Mouse (Mus musculus) macrophage (primary cell): ENCODE data around the gene Sugct. TPM values are rescaled to one million over a fixed set of nuclear protein-coding genes. Genes with fewer than 3 reads are reported as not detected.

Experiments used
- H3K27ac ChIP-seq: fragments of 350-480 bp; formaldehyde crosslinking; 2 replicates; pipeline ENCODE4 v1.9.0; 2021
- H3K36me3 ChIP-seq: fragments of 350-480 bp; formaldehyde crosslinking; 2 replicates; pipeline ENCODE4 v1.9.0; 2021; ENCODE audit errors: inconsistent target
- H3K4me3 ChIP-seq: fragments of 350-480 bp; formaldehyde crosslinking; 2 replicates; pipeline ENCODE4 v1.9.0; 2021; ENCODE audit errors: inconsistent target
- H3K79me2 ChIP-seq: fragments of 350-480 bp; formaldehyde crosslinking; 2 replicates; pipeline ENCODE4 v1.9.0; 2021; ENCODE audit errors: inconsistent target
- WGBS: methylation state at CpG from one replicate; pipeline ENCODE4 v1.1.7; 2026; ENCODE audit warnings: inconsistent platforms; ENCODE audit not compliant: missing documents; 5-methylcytosine and 5-hydroxymethylcytosine counted together
- polyA plus RNA-seq: library from polyadenylated mRNA; stranded (reverse); fragments of 250-400 nt; gene quantifications from 3 replicates; pipeline ENCODE4 v1.2.4, GENCODE M21; 2018; ENCODE audit warnings: inconsistent platforms

The Sugct gene
- polyA plus RNA-seq, 1 experiment from 2014 or later = 0.50 TPM

GRCm38 (mm10) chr13:17291057-17291456 lies 404.3 kb downstream of the Sugct start:
- no peaks in the 10 kb centered on the region for H3K79me2 ChIP-seq
- H3K4me3 ChIP-seq = no peak overlapping the region
- H3K36me3 ChIP-seq = no peaks in the 10 kb centered on the region
- no peak overlapping the region for H3K27ac ChIP-seq
- 91% methylated on average over 3 of the region's 3 CpGs for WGBS

GRCm38 (mm10) chr13:17288377-17288776 lies 407.0 kb downstream of the Sugct start:
- 29% methylated on average over 1 of the region's 1 CpGs for WGBS
- Histone ChIP-seq H3K27ac (no peak overlapping the region), H3K79me2 (no peaks in the 10 kb centered on the region), H3K36me3 (no peaks in the 10 kb centered on the region), H3K4me3 (no peak overlapping the region)

- no peak overlapping the region for H3K27ac ChIP-seq
- WGBS = 84% methylated on average over 3 of the region's 3 CpGs
- no peaks in the 10 kb centered on the region for H3K36me3 ChIP-seq
- H3K79me2 ChIP-seq = no peaks in the 10 kb centered on the region
- H3K4me3 ChIP-seq = no peak overlapping the region
Measured at GRCm38 (mm10) chr13:17245936-17246335, 449.4 kb downstream of the Sugct start.

- no peaks in the 10 kb centered on the region for H3K79me2 ChIP-seq
- WGBS = 72% methylated on average over 3 of the region's 3 CpGs
- H3K36me3 ChIP-seq = no peaks in the 10 kb centered on the region
- no peak overlapping the region for H3K27ac ChIP-seq
- no peak overlapping the region for H3K4me3 ChIP-seq
Measured at GRCm38 (mm10) chr13:17216524-17216923, 478.8 kb downstream of the Sugct start.

GRCm38 (mm10) chr13:17212681-17213080 lies 482.7 kb downstream of the Sugct start:
- Histone ChIP-seq H3K4me3 (no peak overlapping the region), H3K27ac (no peak overlapping the region), H3K79me2 (no peaks in the 10 kb centered on the region), H3K36me3 (no peaks in the 10 kb centered on the region)

- Histone ChIP-seq H3K27ac (no peak overlapping the region), H3K4me3 (no peak overlapping the region), H3K36me3 (no peaks in the 10 kb centered on the region), H3K79me2 (no peaks in the 10 kb centered on the region)
- WGBS = 100% methylated on average over 3 of the region's 3 CpGs
Measured at GRCm38 (mm10) chr13:17190180-17190762, 505.1 kb downstream of the Sugct start.

GRCm38 (mm10) chr13:17185253-17185652 lies 510.1 kb downstream of the Sugct start:
- WGBS = 4% methylated on average over 8 of the region's 8 CpGs
- Histone ChIP-seq H3K79me2 (no peaks in the 10 kb centered on the region), H3K27ac (no peak overlapping the region), H3K4me3 (no peak overlapping the region), H3K36me3 (no peaks in the 10 kb centered on the region)

GRCm38 (mm10) chr13:17165917-17166316 lies 529.4 kb downstream of the Sugct start:
- WGBS = 45% methylated on average over 3 of the region's 3 CpGs
- H3K4me3 ChIP-seq = no peak overlapping the region
- no peaks in the 10 kb centered on the region for H3K36me3 ChIP-seq
- H3K27ac ChIP-seq = no peak overlapping the region
- no peaks in the 10 kb centered on the region for H3K79me2 ChIP-seq

GRCm38 (mm10) chr13:17164721-17165120 lies 530.6 kb downstream of the Sugct start:
- H3K4me3 ChIP-seq = no peak overlapping the region
- no peaks in the 10 kb centered on the region for H3K36me3 ChIP-seq
- H3K79me2 ChIP-seq = no peaks in the 10 kb centered on the region
- WGBS = 96% methylated on average over 3 of the region's 3 CpGs
- no peak overlapping the region for H3K27ac ChIP-seq

- no peaks in the 10 kb centered on the region for H3K79me2 ChIP-seq
- no peak overlapping the region for H3K27ac ChIP-seq
- H3K36me3 ChIP-seq = no peaks in the 10 kb centered on the region
- H3K4me3 ChIP-seq = no peak overlapping the region
Measured at GRCm38 (mm10) chr13:17146441-17146992, 548.8 kb downstream of the Sugct start.

GRCm38 (mm10) chr13:17116073-17116472 lies 579.3 kb downstream of the Sugct start:
- Histone ChIP-seq H3K36me3 (no peaks in the 10 kb centered on the region), H3K27ac (no peak overlapping the region), H3K79me2 (no peaks in the 10 kb centered on the region), H3K4me3 (no peak overlapping the region)
- WGBS = 4% methylated on average over 3 of the region's 3 CpGs

- Histone ChIP-seq H3K27ac (no peak overlapping the region), H3K79me2 (no peaks in the 10 kb centered on the region), H3K36me3 (no peaks in the 10 kb centered on the region), H3K4me3 (no peak overlapping the region)
- 95% methylated on average over 1 of the region's 1 CpGs for WGBS
Measured at GRCm38 (mm10) chr13:17102372-17102771, 593.0 kb downstream of the Sugct start.

- Histone ChIP-seq H3K79me2 (no peaks in the 10 kb centered on the region), H3K27ac (no peak overlapping the region), H3K36me3 (no peaks in the 10 kb centered on the region), H3K4me3 (no peak overlapping the region)
- WGBS = 45% methylated on average over 2 of the region's 2 CpGs
Measured at GRCm38 (mm10) chr13:17086547-17086946, 608.8 kb downstream of the Sugct start.

- no peak overlapping the region for H3K27ac ChIP-seq
- H3K79me2 ChIP-seq = no peaks in the 10 kb centered on the region
- no peak overlapping the region for H3K4me3 ChIP-seq
- H3K36me3 ChIP-seq = no peaks in the 10 kb centered on the region
Measured at GRCm38 (mm10) chr13:17086146-17086545, 609.2 kb downstream of the Sugct start.

GRCm38 (mm10) chr13:17084946-17085852 lies 610.2 kb downstream of the Sugct start:
- no peaks in the 10 kb centered on the region for H3K36me3 ChIP-seq
- 78% methylated on average over 6 of the region's 6 CpGs for WGBS
- no peaks in the 10 kb centered on the region for H3K79me2 ChIP-seq
- no peak overlapping the region for H3K4me3 ChIP-seq
- H3K27ac ChIP-seq = no peak overlapping the region
